Mouse (Mus musculus) cerebellum, postnatal 4 days (tissue): Measurements from ENCODE around the gene Tmod1.

ENCODE experiments used
- DNase-seq, 2 experiments: peaks; one replicate each; pipeline ENCODE4 v3.0.0; 2022; ENCODE audit warnings: low spot score in 2 of 2, mixed read lengths in 1 of 2

The Tmod1 gene

DNA sequence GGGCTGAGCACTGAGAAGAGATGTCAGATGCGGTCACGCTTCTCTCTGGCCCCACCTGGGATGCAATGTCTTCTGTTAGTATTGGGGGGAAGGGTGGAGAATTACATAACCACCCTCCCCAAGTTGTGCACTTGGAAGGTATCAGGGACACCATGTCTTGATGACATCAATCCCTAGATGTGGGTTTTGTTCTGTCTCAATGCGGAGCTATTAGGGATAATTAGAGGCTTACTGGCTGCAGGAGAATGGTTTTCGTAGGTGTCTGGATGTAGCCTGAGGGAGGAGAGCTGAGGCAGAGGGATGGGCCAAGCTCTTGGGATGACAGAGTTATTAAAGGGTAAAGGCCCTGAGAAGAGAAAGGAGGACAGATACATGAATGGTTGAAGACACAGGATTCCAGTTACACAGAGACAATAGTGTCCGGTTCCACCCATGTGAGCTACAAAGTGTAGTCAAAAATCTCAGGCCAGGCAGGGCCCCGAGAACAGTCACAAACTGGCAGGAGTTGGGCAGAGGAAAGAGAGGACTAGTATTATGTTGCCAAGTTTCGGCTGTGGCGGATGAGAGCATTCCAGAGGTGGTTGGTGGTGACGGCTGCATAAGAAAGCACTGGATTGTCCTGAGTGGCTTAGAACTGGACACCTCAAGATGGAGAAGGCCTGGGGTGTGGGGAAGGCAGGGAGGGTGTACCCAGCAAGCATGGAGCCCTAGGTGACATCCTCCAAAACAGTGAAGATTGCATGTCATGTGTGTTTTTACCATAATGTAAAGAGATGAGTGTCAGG, 14.8 kb downstream of the Tmod1 start:
- no peak for DNase-seq

GRCm38 (mm10) chr4:46056163-46056562, 17.4 kb downstream of the Tmod1 start:
- no peak for DNase-seq

- no peak for DNase-seq
Measured at GRCm38 (mm10) chr4:46061259-46061962, 22.7 kb downstream of the Tmod1 start.

GRCm38 (mm10) chr4:46063841-46064240, 25.1 kb downstream of the Tmod1 start:
- DNase-seq, result no peak

DNA sequence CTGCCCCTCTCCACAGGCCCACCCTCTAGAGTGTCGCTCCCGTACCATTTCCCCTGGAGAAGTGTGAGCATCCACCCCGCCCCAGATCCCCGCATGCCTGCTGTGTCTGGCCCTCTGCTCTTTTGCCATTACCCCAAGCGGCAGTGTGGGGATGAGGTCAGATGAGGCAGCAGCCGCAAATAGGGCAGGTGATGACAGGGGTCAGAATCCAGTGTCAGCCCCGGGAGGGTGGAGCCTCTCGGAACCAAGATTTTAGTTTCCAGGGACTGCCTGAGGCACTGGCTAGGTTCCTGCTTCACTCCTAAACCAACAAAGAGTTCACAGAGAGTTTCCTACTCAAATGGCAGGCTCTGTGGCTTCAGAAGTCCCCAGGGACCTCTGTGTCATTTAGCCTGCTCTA, 25.5 kb downstream of the Tmod1 start:
- DNase-seq, result no peak

DNA sequence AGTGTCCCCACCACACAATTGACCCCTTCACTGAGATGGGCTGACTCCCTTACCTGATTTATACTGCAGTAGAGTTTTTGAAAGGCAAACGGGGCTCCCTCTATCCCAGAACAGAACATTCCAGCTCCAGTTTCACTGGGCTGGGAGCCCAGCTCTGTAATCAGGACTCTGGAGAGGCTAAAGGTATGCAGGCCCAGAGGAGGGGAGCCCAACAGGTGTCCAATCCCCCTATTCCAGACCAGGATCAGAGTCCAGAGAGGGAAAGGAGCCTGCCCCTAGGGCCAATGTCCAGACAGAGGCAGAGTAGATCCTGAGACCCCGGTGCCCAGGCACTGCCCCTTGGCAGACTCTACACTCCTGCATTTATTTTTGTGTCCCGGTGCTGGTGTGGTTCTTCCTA, 26.2 kb downstream of the Tmod1 start:
- no peak for DNase-seq

DNA sequence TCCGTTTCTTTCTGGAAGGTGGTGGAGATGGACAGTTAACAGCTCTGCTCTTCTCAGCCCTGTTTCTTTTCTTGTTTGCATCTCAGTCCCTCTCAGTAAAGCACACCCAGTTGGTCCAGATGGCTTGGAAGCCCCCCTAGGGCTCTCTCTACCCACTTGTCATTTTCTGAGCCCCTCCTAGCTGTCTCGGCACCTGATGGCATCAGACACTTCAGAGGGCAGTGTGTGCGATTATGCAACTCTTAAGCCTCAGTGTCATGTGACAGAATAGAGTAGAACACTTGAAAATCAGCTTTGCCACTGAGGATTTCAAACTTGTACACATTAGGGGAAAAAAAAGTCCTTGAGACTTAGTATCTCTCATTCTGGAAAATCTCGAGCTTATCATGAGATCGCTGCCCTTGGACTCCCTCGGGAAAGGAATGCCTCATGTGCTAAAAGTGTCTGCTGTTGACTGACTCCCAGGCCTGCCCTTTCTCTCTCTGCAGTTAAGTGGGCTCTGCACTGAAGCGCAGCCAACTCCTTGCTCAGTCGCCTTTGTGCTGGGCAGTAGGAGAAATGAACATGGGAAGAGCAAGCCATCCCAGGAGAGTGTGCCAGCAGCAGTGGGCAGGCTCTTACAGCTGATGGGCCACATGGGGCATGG, 27.1 kb downstream of the Tmod1 start:
- DNase-seq, result no peak

- no peak for DNase-seq
Measured at GRCm38 (mm10) chr4:46068060-46068459, 29.3 kb downstream of the Tmod1 start.

DNA sequence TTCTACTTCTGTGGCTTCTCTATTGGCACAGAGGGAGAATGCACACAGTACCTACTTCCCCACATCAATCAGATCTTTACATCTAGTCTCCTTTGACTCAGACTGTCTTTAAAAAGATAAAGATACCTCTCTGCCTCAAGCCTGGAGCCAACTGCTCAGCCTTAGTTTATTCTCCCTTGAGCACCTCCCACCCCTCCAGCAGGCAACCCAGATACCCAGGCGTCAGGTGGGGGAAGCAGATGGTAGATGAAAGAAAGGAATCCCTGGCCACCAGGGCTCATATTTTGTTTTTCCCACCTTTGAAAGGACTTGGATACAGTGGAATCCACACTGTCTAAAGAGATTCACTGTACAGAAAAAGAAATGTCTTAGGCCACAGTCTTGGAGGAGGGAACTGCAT, 29.8 kb downstream of the Tmod1 start:
- no peak for DNase-seq

- no peak for DNase-seq
Measured at GRCm38 (mm10) chr4:46069851-46070482, 31.2 kb downstream of the Tmod1 start.

DNA sequence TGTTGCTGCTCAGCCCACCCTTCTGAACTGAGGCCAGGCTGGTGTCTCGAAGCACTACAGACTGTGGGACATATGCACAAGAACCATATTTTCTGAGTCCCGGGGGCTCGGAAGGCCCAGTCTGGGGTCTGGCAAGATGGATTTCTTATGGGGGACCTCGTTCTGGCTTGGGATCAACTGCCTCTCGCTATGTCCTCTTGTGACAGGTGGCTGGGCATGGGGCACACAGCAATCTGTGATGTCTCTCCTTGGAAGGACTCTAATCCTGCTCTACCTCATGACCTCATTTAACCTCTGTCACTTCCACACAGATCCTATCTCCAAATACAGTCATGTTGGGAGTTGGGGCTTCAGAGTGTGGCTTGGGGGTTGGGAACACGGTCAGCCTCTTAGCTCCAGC, 33.9 kb downstream of the Tmod1 start:
- no peak for DNase-seq

GRCm38 (mm10) chr4:46073736-46074135, 35.0 kb downstream of the Tmod1 start:
- DNase-seq, result no peak

DNA sequence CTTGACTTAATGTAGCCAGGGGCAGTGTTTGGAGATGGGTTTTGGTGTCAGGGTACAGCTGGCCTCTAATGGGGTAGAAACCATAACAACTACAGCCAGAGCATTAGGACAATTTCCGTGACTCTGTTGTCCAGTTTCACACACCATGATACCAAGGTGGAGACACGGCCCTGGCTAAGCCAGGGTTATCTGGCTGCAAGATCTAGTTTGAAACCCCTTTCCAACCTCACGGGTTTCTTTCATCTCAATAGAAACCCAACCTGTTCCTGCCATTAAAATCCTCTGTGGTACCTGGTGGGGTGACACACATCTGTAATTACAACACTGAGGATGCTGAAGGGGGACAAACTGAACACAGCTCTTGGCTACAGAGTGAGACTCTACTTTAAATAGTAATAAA, 36.9 kb downstream of the Tmod1 start:
- DNase-seq, result no peak

DNA sequence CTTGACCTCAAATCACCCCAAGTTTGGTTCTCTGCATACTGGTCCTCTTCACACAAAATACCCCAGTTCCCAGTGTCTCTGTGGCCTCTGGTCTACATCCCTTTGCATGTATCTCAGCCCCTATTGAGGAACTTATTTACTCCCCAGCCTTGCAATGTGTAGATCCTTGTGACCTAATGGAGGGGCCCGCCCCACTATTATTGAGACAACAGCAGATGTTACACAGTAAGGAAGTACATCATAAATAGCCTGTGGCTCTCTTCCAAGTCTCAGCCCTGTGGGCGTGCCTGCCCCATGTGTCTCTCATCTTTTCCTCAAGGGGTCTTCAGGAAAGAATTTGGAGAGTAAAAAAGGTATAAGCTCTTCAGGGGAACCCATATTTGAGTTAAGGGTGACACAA, 38.2 kb downstream of the Tmod1 start:
- no peak for DNase-seq

GRCm38 (mm10) chr4:46080261-46080660, 41.5 kb downstream of the Tmod1 start:
- DNase-seq, result no peak

GRCm38 (mm10) chr4:46082555-46082954, 43.8 kb downstream of the Tmod1 start:
- no peak for DNase-seq

DNA sequence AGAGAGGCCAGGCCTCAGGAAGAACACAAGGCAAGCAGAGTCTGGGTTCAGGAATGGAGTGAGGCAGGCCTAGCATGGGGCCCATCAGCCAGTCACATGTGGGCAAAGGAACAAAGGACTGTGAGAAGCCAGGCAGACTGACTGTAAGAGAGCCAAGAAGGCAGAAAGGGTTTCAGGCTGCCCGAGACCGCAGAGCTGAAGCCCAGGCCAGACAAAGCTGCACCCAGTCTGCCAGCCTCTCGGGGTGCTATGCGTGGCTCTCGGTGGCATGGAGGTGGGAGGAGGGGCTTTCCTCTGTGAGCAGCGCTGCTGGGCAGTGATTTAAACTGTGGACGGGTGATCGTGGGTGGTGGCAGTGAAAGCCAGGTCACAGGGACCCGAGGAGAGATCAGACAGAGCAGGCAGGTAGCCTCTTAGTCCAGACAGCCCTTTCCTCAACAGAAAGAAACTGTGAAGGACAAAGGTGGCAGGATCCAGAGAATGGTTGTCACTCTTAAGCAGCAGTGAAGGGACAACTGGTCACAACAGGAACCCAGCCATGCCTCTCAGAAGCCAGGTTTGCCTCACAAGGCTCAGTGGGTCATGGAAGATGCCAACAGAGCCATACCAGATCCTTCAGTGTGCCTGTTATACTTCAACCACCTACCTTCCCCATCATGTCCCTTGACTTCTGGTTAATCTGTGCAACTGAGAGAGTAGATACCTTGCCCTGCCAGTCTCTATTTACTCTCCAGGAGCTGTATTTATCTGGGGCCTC, 45.9 kb downstream of the Tmod1 start:
- peak in 1 of 2 experiments; percentile 28 for DNase-seq

- peak in 1 of 2 experiments; percentile 37 for DNase-seq
Measured at GRCm38 (mm10) chr4:46085223-46085811, 46.6 kb downstream of the Tmod1 start.

GRCm38 (mm10) chr4:46086718-46087426, 48.1 kb downstream of the Tmod1 start:
- no peak for DNase-seq

DNA sequence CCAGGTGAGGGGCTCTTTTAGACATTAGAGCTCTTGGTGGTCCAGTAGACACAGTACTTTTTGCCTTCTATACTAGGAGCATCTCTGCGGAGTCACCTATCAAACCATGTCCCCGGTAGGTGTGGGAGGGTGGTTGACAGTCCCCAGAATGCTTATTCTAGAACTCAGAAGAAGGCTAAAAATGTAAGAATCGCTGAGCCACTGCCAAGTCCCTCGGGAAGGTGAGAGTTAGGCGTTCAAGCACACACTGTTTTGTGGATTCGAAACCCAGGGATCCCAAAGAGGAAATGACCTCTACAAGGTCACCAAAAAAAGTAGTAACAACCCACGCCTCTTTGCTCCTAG, 48.7 kb downstream of the Tmod1 start:
- no peak for DNase-seq

GRCm38 (mm10) chr4:46087852-46088251, 49.1 kb downstream of the Tmod1 start:
- DNase-seq, result no peak
